ENCODE assay signal across 34 mouse cellular contexts in genomic region chr14:66579904-66580492, GRCm38 (mm10).
A peak's percentile ranks its signal among the peaks of the same experiment; 100 is the strongest.
DNase-seq lines count a peak whose midpoint lies in the region; ATAC-seq and TF ChIP-seq lines count a peak whose summit lies in the region.
"Had no signal": no experiment of that assay in that cellular context is flagged by ENCODE, and none has a peak within 500 bp of the region (broad histone marks: within the 10 kb centered on the region; RNA-seq: fewer than 3 reads in every experiment).

No protein-coding gene starts in this region.

- ATAC-seq in kidney, postnatal 0 days (replicated peaks; ENCODE audit: low FRiP score, low read depth), result no peak
- no peak for ATAC-seq in midbrain, postnatal 0 days (ENCODE audit: low FRiP score)
- ATAC-seq in midbrain, embryonic 11.5 days (ENCODE audit: low FRiP score), result no peak
- ATAC-seq: forebrain, embryonic 15.5 days; inflammation-experienced regulatory T-cells, adult 6 months; lung, postnatal 0 days; midbrain, embryonic 15.5 days had no signal

- no peaks in the 10 kb centered on the region for H3K9me3 ChIP-seq in kidney, postnatal 0 days (replicated peaks; ENCODE audit: low read length)
- H3K9me3 ChIP-seq in midbrain, postnatal 0 days (ENCODE audit: low read length), result no peaks in the 10 kb centered on the region
- no peaks in the 10 kb centered on the region for H3K9me3 ChIP-seq in midbrain, embryonic 11.5 days (ENCODE audit: control insufficient read depth, low read length)
- H3K9me3 ChIP-seq: forebrain, embryonic 15.5 days; heart, embryonic 10.5 days; heart, embryonic 15.5 days; kidney, embryonic 15.5 days; limb, embryonic 10.5 days; limb, embryonic 15.5 days; midbrain, embryonic 15.5 days; neural tube, embryonic 12.5 days; stomach, embryonic 15.5 days had no signal

- H3K4me2 ChIP-seq in kidney, postnatal 0 days (ENCODE audit: low read length), result no peak overlapping the region
- no peak overlapping the region for H3K4me2 ChIP-seq in midbrain, postnatal 0 days (ENCODE audit: low read depth, low read length, poor library complexity, severe bottlenecking)
- no peak overlapping the region for H3K4me2 ChIP-seq in midbrain, embryonic 11.5 days
- H3K4me2 ChIP-seq: embryonic facial prominence, embryonic 13.5 days; forebrain, embryonic 15.5 days; heart, embryonic 15.5 days; hindbrain, embryonic 14.5 days; kidney, embryonic 15.5 days; limb, embryonic 15.5 days; liver, embryonic 13.5 days; midbrain, embryonic 15.5 days; neural tube, embryonic 12.5 days; stomach, embryonic 15.5 days had no signal

- H3K36me3 ChIP-seq in kidney, postnatal 0 days (ENCODE audit: insufficient read depth, low read length), result no peaks in the 10 kb centered on the region
- no peaks in the 10 kb centered on the region for H3K36me3 ChIP-seq in midbrain, postnatal 0 days (ENCODE audit: insufficient read depth, low read length)
- H3K36me3 ChIP-seq in midbrain, embryonic 11.5 days (ENCODE audit: control insufficient read depth, insufficient read depth, low read length), result no peaks in the 10 kb centered on the region
- H3K36me3 ChIP-seq: embryonic facial prominence, embryonic 13.5 days; forebrain, embryonic 10.5 days; forebrain, embryonic 15.5 days; heart, embryonic 10.5 days; heart, embryonic 15.5 days; kidney, embryonic 15.5 days; limb, embryonic 10.5 days; limb, embryonic 15.5 days; liver, embryonic 13.5 days; midbrain, embryonic 15.5 days; neural tube, embryonic 12.5 days; stomach, embryonic 15.5 days had no signal

- H3K4me3 ChIP-seq in kidney, postnatal 0 days (replicated peaks; ENCODE audit: low read depth, low read length), result no peak overlapping the region
- H3K4me3 ChIP-seq in midbrain, postnatal 0 days (ENCODE audit: low read depth, low read length), result no peak overlapping the region
- no peak overlapping the region for H3K4me3 ChIP-seq in midbrain, embryonic 11.5 days (ENCODE audit: low read depth, low read length)
- H3K4me3 ChIP-seq: embryonic facial prominence, embryonic 13.5 days; forebrain, embryonic 10.5 days; forebrain, embryonic 15.5 days; heart, embryonic 10.5 days; heart, embryonic 15.5 days; kidney, embryonic 15.5 days; limb, embryonic 10.5 days; limb, embryonic 15.5 days; liver, embryonic 13.5 days; midbrain, embryonic 15.5 days; neural tube, embryonic 12.5 days; stomach, embryonic 15.5 days had no signal

- no peaks in the 10 kb centered on the region for H3K4me1 ChIP-seq in kidney, postnatal 0 days (replicated peaks; ENCODE audit: insufficient read depth, low read length)
- no peaks in the 10 kb centered on the region for H3K4me1 ChIP-seq in midbrain, postnatal 0 days (ENCODE audit: insufficient read depth, low read length)
- H3K4me1 ChIP-seq in midbrain, embryonic 11.5 days (ENCODE audit: control insufficient read depth, insufficient read depth, low read length), result no peaks in the 10 kb centered on the region
- H3K4me1 ChIP-seq: embryonic facial prominence, embryonic 13.5 days; forebrain, embryonic 10.5 days; forebrain, embryonic 15.5 days; kidney, embryonic 15.5 days; limb, embryonic 10.5 days; limb, embryonic 15.5 days; liver, embryonic 13.5 days; midbrain, embryonic 15.5 days; neural tube, embryonic 12.5 days; stomach, embryonic 15.5 days had no signal

- peak; percentile 20; the same call in 1 of the 2 replicates for TF ChIP-seq CTCF in kidney, postnatal 0 days (IDR thresholded peaks at IDR 0.05; ENCODE audit: low read depth)
- peak; percentile 23; the same call in 1 of the 2 replicates for TF ChIP-seq CTCF in midbrain, postnatal 0 days (IDR thresholded peaks at IDR 0.05)

- WGBS in kidney, postnatal 0 days, result 46% methylated on average over 6 of the region's 6 CpGs
- 67% methylated on average over 6 of the region's 6 CpGs for WGBS in midbrain, postnatal 0 days
- 79% methylated on average over 6 of the region's 6 CpGs for WGBS in midbrain, embryonic 11.5 days

- H3K9ac ChIP-seq in kidney, postnatal 0 days (ENCODE audit: low read depth, low read length), result no peak overlapping the region
- H3K9ac ChIP-seq in midbrain, postnatal 0 days (replicated peaks; ENCODE audit: low read length, poor library complexity, severe bottlenecking), result no peak overlapping the region
- H3K9ac ChIP-seq in midbrain, embryonic 11.5 days (ENCODE audit: low read length), result no peak overlapping the region
- H3K9ac ChIP-seq: embryonic facial prominence, embryonic 13.5 days; forebrain, embryonic 15.5 days; heart, embryonic 15.5 days; hindbrain, embryonic 14.5 days; kidney, embryonic 15.5 days; limb, embryonic 15.5 days; liver, embryonic 13.5 days; midbrain, embryonic 15.5 days; neural tube, embryonic 12.5 days; stomach, embryonic 15.5 days had no signal

- no peaks in the 10 kb centered on the region for H3K27me3 ChIP-seq in kidney, postnatal 0 days (ENCODE audit: insufficient read depth, low read length)
- no peaks in the 10 kb centered on the region for H3K27me3 ChIP-seq in midbrain, postnatal 0 days (ENCODE audit: insufficient read depth, low read length)
- H3K27me3 ChIP-seq in midbrain, embryonic 11.5 days (ENCODE audit: control insufficient read depth, insufficient read depth, low read length), result no peaks in the 10 kb centered on the region
- H3K27me3 ChIP-seq: embryonic facial prominence, embryonic 13.5 days; forebrain, embryonic 15.5 days; heart, embryonic 15.5 days; kidney, embryonic 15.5 days; limb, embryonic 15.5 days; liver, embryonic 13.5 days; midbrain, embryonic 15.5 days; neural tube, embryonic 12.5 days; stomach, embryonic 15.5 days had no signal

- no peak overlapping the region for H3K27ac ChIP-seq in kidney, postnatal 0 days
- no peak overlapping the region for H3K27ac ChIP-seq in midbrain, postnatal 0 days (ENCODE audit: low read depth, low read length)
- no peak overlapping the region for H3K27ac ChIP-seq in midbrain, embryonic 11.5 days (ENCODE audit: low read depth, low read length)
- H3K27ac ChIP-seq: embryonic facial prominence, embryonic 13.5 days; forebrain, embryonic 10.5 days; forebrain, embryonic 15.5 days; heart, embryonic 10.5 days; heart, embryonic 15.5 days; hindbrain, embryonic 14.5 days; kidney, embryonic 15.5 days; limb, embryonic 10.5 days; limb, embryonic 15.5 days; liver, embryonic 13.5 days; macrophage; midbrain, embryonic 15.5 days; neural tube, embryonic 12.5 days; stomach, embryonic 15.5 days had no signal

- peak; percentile 11 for DNase-seq in kidney, postnatal 0 days (ENCODE audit: low spot score)
- no peak for DNase-seq in kidney, adult 8-10 months
- no peak for DNase-seq in midbrain, postnatal 0 days (ENCODE audit: low spot score)
- DNase-seq in midbrain, embryonic 11.5 days (ENCODE audit: low spot score, missing footprints), result no peak
- peak; percentile 68 for DNase-seq in brain, adult 2 months (ENCODE audit: low read depth, low spot score)
- peak; percentile 61 for DNase-seq in telencephalon, adult 2 months (ENCODE audit: low read depth, low spot score)
- no peak for DNase-seq in cerebellum, postnatal 4 days (ENCODE audit: low spot score in 2 of 2)
- DNase-seq: adrenal gland, adult 8-10 months; B cell, adult 2 months; cerebellum, adult 11 months; cerebellum, adult 9-10 months; cerebellum, postnatal 36 days; heart, postnatal 4 days; kidney, adult 11 months; kidney, postnatal 36 days; liver, embryonic 13.5 days; lung, adult 18-20 months; thymus, adult 18-20 months; thymus, postnatal 25 days had no signal

Comparison
In these comparisons a context has a peak if more than half of its experiments do, and no peak if none do; other contexts are left out.
1. DNase-seq: peak in kidney, postnatal 0 days (single experiment), brain, adult 2 months (single experiment) and telencephalon, adult 2 months (single experiment); none in kidney, adult 8-10 months (0 of 2), midbrain, postnatal 0 days (single experiment), midbrain, embryonic 11.5 days (single experiment) and cerebellum, postnatal 4 days (0 of 2).